Mouse (Mus musculus): ENCODE measurements around the gene Spaca4.

- TF ChIP-seq CTCF (IDR thresholded peaks at IDR 0.05; ENCODE audit: extremely low read depth, insufficient read depth, insufficient read length, insufficient replicate concordance) (no peak), POLR2A (IDR thresholded peaks at IDR 0.05; ENCODE audit: low read depth, low read length) (no peak)
These were observed 47.1 kb downstream of the Spaca4 start for GRCm38 (mm10) chr7:45678513-45678912.
